ENCODE assay signal across 20 mouse cellular contexts in the genomic region with DNA sequence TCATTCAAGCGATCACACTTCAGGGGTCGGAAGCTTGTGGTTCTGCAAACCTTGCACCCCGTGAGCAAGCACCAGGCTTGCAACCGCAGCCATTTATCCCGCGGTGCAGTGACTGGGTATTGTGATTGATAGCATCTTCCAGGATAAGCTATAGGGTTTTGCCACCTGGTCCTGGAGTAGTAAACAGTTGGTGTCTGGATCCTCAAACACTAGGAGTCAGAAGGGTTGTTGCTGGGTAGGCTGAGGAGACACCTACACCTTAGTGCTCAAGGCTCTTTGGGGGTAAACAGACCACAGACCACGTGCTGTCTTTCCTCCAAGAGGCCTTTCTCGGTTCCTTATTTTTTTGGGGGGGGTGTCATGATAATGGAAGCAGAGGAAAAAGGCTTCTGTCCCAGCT. TPM values are rescaled to one million over a fixed set of nuclear protein-coding genes. Genes with fewer than 3 reads are reported as not detected.
"Had no signal": no experiment of that assay in that cellular context is flagged by ENCODE, and none has a peak within 500 bp of the region (broad histone marks: within the 10 kb centered on the region; RNA-seq: fewer than 3 reads in every experiment).

No protein-coding gene starts in this region.

- H3K27ac ChIP-seq: kidney, embryonic 15.5 days; limb, embryonic 10.5 days; liver, embryonic 15.5 days; midbrain, embryonic 12.5 days; neural tube, embryonic 13.5 days had no signal

- H3K36me3 ChIP-seq: kidney, embryonic 15.5 days; limb, embryonic 10.5 days; liver, embryonic 15.5 days; midbrain, embryonic 12.5 days; neural tube, embryonic 13.5 days had no signal

- H3K4me1 ChIP-seq: liver, embryonic 15.5 days; megakaryocyte, embryonic 14.5 days; neural tube, embryonic 13.5 days had no signal

- ATAC-seq: lung, postnatal 0 days; midbrain, embryonic 16.5 days had no signal

- H3K27me3 ChIP-seq: kidney, embryonic 15.5 days; liver, embryonic 15.5 days; megakaryocyte, embryonic 14.5 days; midbrain, embryonic 12.5 days; neural tube, embryonic 13.5 days had no signal

- H3K4me2 ChIP-seq: kidney, embryonic 15.5 days; liver, embryonic 11.5 days; liver, embryonic 15.5 days; midbrain, embryonic 12.5 days; neural tube, embryonic 13.5 days had no signal

- H3K4me3 ChIP-seq: kidney, embryonic 15.5 days; limb, embryonic 10.5 days; liver, embryonic 15.5 days; megakaryocyte, embryonic 14.5 days; midbrain, embryonic 12.5 days; neural tube, embryonic 13.5 days had no signal

- DNase-seq: kidney, adult 18-20 months; kidney, postnatal 25 days; lung, adult 2 months; lung, postnatal 36 days; right cerebral cortex, adult 18-20 months; right cerebral cortex, postnatal 25 days; thymus, adult 18-20 months; thymus, postnatal 14 days had no signal

- H3K9me3 ChIP-seq: kidney, embryonic 15.5 days; limb, embryonic 10.5 days; liver, embryonic 15.5 days; megakaryocyte, embryonic 14.5 days; midbrain, embryonic 12.5 days; neural tube, embryonic 13.5 days had no signal

- H3K9ac ChIP-seq: kidney, embryonic 15.5 days; liver, embryonic 15.5 days; midbrain, embryonic 12.5 days; neural tube, embryonic 13.5 days had no signal

RNA-seq across cellular contexts. Expression of gene Naa11, which starts 27.9 kb away (rescaled TPM):
- total RNA-seq: layer of hippocampus, postnatal 25 days had no signal
- polyA plus RNA-seq: kidney, embryonic 15.5 days; limb, embryonic 10.5 days; limb, embryonic 14.5 days; liver, embryonic 11.5 days; liver, embryonic 15.5 days; lung, adult 2 months; midbrain, embryonic 12.5 days; neural tube, embryonic 13.5 days; small intestine, adult 2 months had no signal
